Mouse (Mus musculus) ES-Bruce4 (cell line): ENCODE data around the gene Msto1. TPM values are rescaled to one million over a fixed set of nuclear protein-coding genes. Genes with fewer than 3 reads are reported as not detected.
"Not testable (repeated sequence)": the region's sequence is repeated elsewhere in the genome, so short reads cannot be mapped to it uniquely, and the experiment has no call there.

ENCODE experiments used
- H3K27ac ChIP-seq: 2 replicates; pipeline ENCODE4 v1.5.1; 2012; ENCODE audit warnings: low read length, inconsistent platforms; ENCODE audit not compliant: insufficient read depth
- H3K27me3 ChIP-seq: 2 replicates; pipeline ENCODE4 v1.6.1; 2012; ENCODE audit warnings: mild to moderate bottlenecking, low read length, inconsistent platforms; ENCODE audit not compliant: control insufficient read depth, poor library complexity, insufficient read depth, severe bottlenecking
- H3K36me3 ChIP-seq: 2 replicates; pipeline ENCODE4 v1.6.1; 2012; ENCODE audit warnings: inconsistent platforms, mild to moderate bottlenecking, low read length, moderate library complexity; ENCODE audit not compliant: control insufficient read depth, poor library complexity, insufficient read depth, severe bottlenecking
- H3K4me1 ChIP-seq: one replicate; pipeline ENCODE4 v1.8.1; 2011; ENCODE audit warnings: low read length; ENCODE audit not compliant: control insufficient read depth, insufficient read depth
- H3K4me3 ChIP-seq: 2 replicates; pipeline ENCODE4 v1.5.1; 2011; ENCODE audit warnings: low read depth, mild to moderate bottlenecking, low read length
- H3K9ac ChIP-seq: 2 replicates; pipeline ENCODE4 v1.6.1; 2012; ENCODE audit warnings: low read depth, mild to moderate bottlenecking, inconsistent platforms; ENCODE audit not compliant: poor library complexity, severe bottlenecking
- H3K9me3 ChIP-seq: replicated peaks from 2 replicates; pipeline ENCODE4 v1.6.1; 2012; ENCODE audit warnings: mild to moderate bottlenecking, low read length, inconsistent platforms; ENCODE audit not compliant: control insufficient read depth, poor library complexity, insufficient read depth, severe bottlenecking
- CTCF ChIP-seq: IDR thresholded peaks from one replicate; pipeline ENCODE4 v1.8.1; 2011; ENCODE audit warnings: low read depth, low read length
- EP300 ChIP-seq: IDR thresholded peaks from 2 replicates; pipeline ENCODE4 v1.6.1; 2011; ENCODE audit warnings: low read depth, low read length; ENCODE audit not compliant: insufficient read depth
- POLR2A ChIP-seq: IDR thresholded peaks from one replicate; pipeline ENCODE4 v1.8.1; 2011; ENCODE audit warnings: low read length; ENCODE audit not compliant: insufficient read depth
- polyA plus RNA-seq: library from polyadenylated mRNA; stranded (reverse); fragments of >200 nt; gene quantifications from 2 replicates; pipeline ENCODE4 v1.2.4, GENCODE M21; 2011; ENCODE audit warnings: low read depth; ENCODE audit not compliant: missing spikeins, insufficient read depth, insufficient read length

The Msto1 gene
- 46.4 and 50.8 TPM in 2 replicates for polyA plus RNA-seq

DNA sequence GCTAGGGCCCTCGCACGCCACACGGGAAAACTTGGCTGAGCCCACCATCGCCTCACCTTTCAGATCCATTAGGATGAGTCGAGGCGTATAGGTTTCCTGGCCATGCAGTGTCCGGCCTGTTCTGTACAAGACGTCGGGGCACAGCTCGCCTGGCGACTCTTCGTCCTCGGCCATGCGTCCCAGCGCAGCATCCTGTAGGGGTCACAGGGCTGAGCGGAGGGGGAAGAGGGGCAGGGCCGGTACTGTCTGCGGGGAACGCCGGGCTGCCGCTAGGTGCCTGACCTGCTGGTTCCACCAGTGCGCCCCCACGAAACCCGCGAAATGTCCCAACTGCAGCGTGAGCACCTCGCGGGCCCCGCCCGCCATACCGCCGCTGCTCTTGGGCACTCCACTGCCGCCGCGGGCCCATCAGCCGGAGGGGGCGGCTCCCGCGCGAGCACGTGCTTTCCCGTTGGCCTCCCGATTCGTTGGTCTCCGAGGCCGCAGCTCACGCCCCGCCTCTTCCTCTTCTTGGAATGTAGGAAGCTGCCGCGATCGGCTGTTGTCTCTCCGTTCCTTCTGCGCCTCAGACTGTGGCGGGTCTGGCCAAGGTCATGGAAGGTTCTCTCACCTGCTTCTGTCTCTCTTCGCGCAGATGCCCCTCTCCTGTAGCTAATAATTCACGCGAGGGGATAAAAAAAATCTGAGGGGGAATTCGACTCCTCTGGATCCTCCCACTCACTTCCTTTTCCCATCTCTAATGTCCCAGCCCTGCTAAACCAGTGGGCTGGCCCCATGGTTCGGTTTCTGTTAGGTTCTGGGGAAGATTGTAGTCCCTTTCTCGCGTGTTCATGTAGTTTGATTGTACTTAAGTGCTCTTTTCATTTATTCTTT, at the start of gene Msto1:
Msto1 (minus strand) TSS at position 489 of the 873 bp plus-strand sequence.
- Histone ChIP-seq H3K27ac (peak within 1 kb of the TSS; percentile 48), H3K9ac (peak within 1 kb of the TSS; percentile 74), H3K27me3 (no peaks in the 10 kb centered on the region), H3K9me3 (no peaks in the 10 kb centered on the region), H3K4me3 (peak within 1 kb of the TSS; percentile 97), H3K4me1 (no peaks in the 10 kb centered on the region), H3K36me3 (peaks cover 36% of the 10 kb centered on the region)
- TF ChIP-seq EP300 (no peak), POLR2A (peak; percentile 96)

DNA sequence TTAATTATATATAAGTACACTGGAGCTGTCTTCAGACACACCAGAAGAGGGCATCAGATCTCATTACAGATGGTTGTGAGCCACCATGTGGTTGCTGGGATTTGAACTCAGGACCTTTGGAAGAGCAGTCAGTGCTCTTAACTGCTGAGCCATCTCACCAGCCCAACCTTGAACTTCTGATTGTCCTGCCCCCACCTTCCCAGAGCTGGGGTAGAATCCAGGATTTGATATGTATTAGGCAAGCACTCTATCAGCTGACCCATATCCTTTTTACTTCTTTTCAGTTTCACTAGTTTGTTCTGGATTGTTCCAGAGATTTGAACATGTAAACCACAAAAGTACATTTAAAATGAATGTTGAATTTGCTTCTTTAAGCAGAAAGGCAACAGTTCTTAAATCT, 49.4 kb upstream of the Msto1 start:
- H3K9me3 ChIP-seq, H3K9ac ChIP-seq, H3K27ac ChIP-seq, H3K4me1 ChIP-seq, H3K36me3 ChIP-seq, H3K4me3 ChIP-seq, H3K27me3 ChIP-seq: not testable (repeated sequence)

DNA sequence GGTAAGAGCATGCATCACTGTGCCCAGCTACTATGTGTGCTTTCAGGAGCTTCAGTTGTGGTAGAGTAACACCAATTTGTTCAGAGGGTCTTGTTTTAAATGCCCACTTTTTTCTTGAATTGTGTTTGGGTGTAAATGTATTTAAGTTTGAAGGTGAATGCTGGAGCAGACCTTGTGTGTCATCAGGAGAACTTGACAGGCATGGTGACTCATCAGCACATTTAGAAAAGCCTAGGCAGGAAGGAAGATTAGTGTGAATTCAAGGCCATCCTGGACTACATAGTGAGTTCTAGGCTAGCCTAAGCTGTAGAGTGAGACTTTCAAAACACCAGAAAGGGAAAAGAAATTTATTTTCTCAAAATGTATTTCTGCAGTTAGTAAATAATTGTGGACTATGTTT, 39.9 kb upstream of the Msto1 start:
- no peaks in the 10 kb centered on the region for H3K36me3 ChIP-seq
- H3K27ac ChIP-seq: no peak overlapping the region
- H3K9me3 ChIP-seq: no peaks in the 10 kb centered on the region
- no peak overlapping the region for H3K9ac ChIP-seq
- H3K4me3 ChIP-seq: no peak overlapping the region
- peaks cover 1% of the 10 kb centered on the region for H3K4me1 ChIP-seq
- TF ChIP-seq CTCF: no peak
- no peaks in the 10 kb centered on the region for H3K27me3 ChIP-seq

DNA sequence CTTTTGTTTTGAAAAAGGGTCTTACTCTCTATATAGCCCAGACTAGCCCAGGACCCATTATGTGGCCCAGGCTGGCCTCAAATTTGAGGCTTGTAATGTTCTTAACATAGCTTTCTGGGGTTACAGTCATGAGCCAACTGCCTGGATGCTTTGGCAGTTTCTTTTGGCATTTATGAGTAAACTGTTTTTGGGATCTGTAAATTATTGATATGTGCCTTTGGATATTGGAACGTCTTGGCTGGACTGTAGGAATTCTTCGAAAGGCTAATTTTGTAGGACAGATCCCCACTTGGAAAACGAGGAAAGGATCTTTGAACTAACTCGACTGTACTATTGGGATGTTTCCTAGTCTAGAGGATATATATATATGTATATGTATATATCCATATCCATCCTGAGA, 39.4 kb upstream of the Msto1 start:
- H3K9me3 ChIP-seq: no peaks in the 10 kb centered on the region
- TF ChIP-seq CTCF (no peak), POLR2A (no peak), EP300 (no peak)
- no peaks in the 10 kb centered on the region for H3K27me3 ChIP-seq
- no peak overlapping the region for H3K9ac ChIP-seq
- H3K36me3 ChIP-seq: no peaks in the 10 kb centered on the region
- H3K27ac ChIP-seq: no peak overlapping the region
- no peak overlapping the region for H3K4me3 ChIP-seq
- peaks cover 1% of the 10 kb centered on the region for H3K4me1 ChIP-seq

DNA sequence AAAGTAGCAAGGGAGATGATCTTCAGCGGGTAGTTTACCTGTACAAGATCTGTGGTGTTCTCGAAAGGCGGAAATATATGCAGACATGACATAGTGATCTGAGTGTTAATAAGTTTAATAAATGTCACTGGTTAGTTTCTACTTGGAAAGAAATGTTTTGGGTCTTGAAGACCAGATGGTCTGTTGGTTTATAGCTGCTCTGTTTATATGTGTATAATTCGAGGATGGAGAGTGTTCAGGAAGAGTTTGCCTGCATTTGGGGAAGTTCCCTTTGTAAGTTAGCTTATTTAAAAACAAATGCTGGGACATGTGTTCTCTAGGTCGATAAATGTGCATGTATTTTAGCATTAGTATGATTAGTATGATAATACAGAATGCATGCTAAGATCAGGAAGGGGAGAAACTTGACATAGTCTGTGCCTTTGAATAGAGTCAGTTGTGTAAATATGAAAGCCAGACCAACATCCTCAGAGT, 37.6 kb upstream of the Msto1 start:
- H3K4me3 ChIP-seq: peak overlapping the region; percentile 79
- H3K4me1 ChIP-seq: peaks cover 1% of the 10 kb centered on the region
- H3K27ac ChIP-seq: peak overlapping the region; percentile 80; the same call in 1 of the 2 replicates
- no peaks in the 10 kb centered on the region for H3K27me3 ChIP-seq
- TF ChIP-seq CTCF (no peak), EP300 (no peak), POLR2A (no peak)
- no peaks in the 10 kb centered on the region for H3K9me3 ChIP-seq
- H3K36me3 ChIP-seq: no peaks in the 10 kb centered on the region
- peak overlapping the region; percentile 86 for H3K9ac ChIP-seq

DNA sequence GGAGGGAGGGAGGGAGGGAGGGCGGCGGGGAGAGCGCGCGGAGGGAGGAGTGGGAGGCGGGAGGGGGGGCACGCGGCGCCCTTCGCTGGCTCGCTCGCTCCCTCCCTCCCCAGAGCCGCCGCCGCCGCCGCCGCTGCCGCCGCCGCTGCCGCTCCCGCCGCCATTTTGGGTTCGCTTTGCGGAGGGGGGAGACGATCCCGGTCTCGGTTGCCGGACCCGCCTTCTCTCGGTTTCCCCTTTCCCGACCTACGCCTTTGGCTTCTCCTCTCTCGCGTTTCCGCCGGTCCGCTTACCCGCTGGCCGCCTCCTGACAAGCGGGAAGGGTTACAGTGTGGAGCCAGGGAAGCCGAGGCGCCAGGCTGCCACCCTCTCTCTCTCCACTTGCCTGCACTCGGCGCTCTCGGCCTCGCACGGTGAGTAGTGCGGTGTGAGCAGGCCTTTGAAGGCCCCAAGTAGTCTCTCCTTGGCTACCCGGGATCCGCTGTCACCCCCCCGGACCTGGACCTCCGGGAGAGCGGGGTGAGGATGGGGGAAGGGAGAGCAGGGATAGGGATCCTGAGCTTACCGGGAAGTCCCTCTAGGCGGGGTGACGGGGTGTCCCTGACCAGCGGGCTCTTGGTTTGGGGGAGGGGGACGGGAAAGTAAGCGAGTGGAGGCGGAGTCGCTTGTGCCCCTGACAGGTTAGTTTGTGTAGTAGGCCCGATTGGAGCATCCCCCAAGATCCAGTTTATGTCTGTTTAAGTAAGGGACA, 37.0 kb upstream of the Msto1 start, which contains the start of the genes Ash1l and Dap3:
Ash1l (plus strand) TSS at position 47 of the 751 bp plus-strand sequence.
Dap3 (minus strand) TSS at position 606 of the 751 bp plus-strand sequence.
- peaks cover 1% of the 10 kb centered on the region for H3K4me1 ChIP-seq
- H3K36me3 ChIP-seq: no peaks in the 10 kb centered on the region
- H3K27ac ChIP-seq: peak within 1 kb of the TSS; percentile 80
- no peaks in the 10 kb centered on the region for H3K27me3 ChIP-seq
- H3K9ac ChIP-seq: peak within 1 kb of the TSS; percentile 86
- TF ChIP-seq CTCF: no peak
- no peak for TF ChIP-seq POLR2A
- no peak for TF ChIP-seq EP300
- peak within 1 kb of the TSS; percentile 99 for H3K4me3 ChIP-seq
- H3K9me3 ChIP-seq: no peaks in the 10 kb centered on the region
